Mouse (Mus musculus): ENCODE results near the gene Erc2. TPM values are rescaled to one million over a fixed set of nuclear protein-coding genes. Genes with fewer than 3 reads are reported as not detected.

The Erc2 gene
- polyA plus RNA-seq, 1 experiment from 2014 or later, result 4.3 TPM

DNA sequence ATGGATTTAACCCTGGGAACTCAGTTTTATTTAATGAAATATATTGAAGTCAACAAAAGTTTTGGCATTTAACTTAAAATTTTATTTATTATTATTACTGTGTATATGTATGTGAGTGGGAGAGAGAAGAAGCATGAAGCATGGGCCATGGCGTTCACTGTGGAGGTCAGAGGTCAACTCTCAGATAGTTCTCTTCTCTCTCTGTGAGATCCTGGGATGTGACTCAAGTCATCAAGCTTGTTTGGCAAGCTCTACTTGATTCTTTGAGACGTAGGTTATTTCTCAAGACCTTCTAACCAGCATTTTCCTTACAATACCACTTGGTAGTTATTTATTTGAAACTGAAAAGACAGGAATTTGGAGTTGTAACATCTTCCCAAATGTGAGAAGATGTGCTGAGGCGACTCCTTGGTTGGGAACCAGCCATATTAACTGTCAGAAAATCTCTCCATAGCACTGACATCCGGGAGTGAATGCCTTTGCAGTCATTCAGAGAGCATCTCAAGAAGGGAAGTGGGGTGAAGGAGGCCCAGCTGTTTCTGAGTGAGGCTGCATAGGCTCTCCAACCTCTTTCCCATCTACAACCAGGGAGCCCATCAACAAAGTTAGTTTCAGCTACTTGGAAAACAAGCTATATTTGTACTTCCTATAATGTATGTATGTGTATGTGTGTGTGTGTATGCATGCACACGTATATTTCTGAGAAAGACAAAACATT lies 299.6 kb downstream of the Erc2 start:
- Histone ChIP-seq H3K27me3 (replicated peaks; ENCODE audit: control insufficient read depth, insufficient read depth, low read length) (no peaks in the 10 kb centered on the region), H3K4me1 (ENCODE audit: control insufficient read depth, insufficient read depth, low read length) (no peaks in the 10 kb centered on the region), H3K9ac (ENCODE audit: low read depth, low read length) (no peak overlapping the region), H3K4me3 (ENCODE audit: low read length) (no peak overlapping the region), H3K36me3 (ENCODE audit: control insufficient read depth, insufficient read depth, low read length) (no peaks in the 10 kb centered on the region), H3K27ac (ENCODE audit: low read length) (no peak overlapping the region), H3K9me3 (ENCODE audit: control insufficient read depth, low read length) (no peaks in the 10 kb centered on the region), H3K4me2 (ENCODE audit: low read depth, low read length) (no peak overlapping the region)
- WGBS, result 75% methylated on average over 5 of the region's 5 CpGs
- no peak for ATAC-seq

DNA sequence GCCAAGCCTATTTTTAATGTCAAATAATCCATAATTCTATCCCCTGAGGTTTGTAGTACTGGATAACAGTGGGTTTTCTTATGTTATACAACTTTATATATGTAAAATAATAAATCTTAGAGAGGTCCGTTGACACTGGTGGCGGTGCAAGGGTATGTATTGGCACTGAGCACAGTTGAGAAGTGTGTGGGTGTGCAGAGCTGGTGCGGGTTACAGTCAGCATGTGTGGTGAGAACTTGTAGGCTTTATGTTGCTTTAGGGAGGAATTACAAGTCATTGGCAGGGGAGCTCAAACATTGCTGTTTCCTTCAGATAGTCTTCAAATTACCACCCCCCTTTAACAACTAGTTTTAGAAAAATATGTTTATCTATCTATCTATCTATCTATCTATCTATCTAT lies 305.1 kb downstream of the Erc2 start:
- H3K9ac ChIP-seq (ENCODE audit: low read depth, low read length), result no peak overlapping the region
- no peak overlapping the region for H3K4me2 ChIP-seq (ENCODE audit: low read depth, low read length)
- no peaks in the 10 kb centered on the region for H3K4me1 ChIP-seq (ENCODE audit: control insufficient read depth, insufficient read depth, low read length)
- no peak overlapping the region for H3K4me3 ChIP-seq (ENCODE audit: low read length)
- no peaks in the 10 kb centered on the region for H3K9me3 ChIP-seq (ENCODE audit: control insufficient read depth, low read length)
- no peak overlapping the region for H3K27ac ChIP-seq (ENCODE audit: low read length)
- no peak for ATAC-seq
- no peaks in the 10 kb centered on the region for H3K36me3 ChIP-seq (ENCODE audit: control insufficient read depth, insufficient read depth, low read length)
- H3K27me3 ChIP-seq (replicated peaks; ENCODE audit: control insufficient read depth, insufficient read depth, low read length), result no peaks in the 10 kb centered on the region
- WGBS, result 88% methylated on average over 3 of the region's 3 CpGs

DNA sequence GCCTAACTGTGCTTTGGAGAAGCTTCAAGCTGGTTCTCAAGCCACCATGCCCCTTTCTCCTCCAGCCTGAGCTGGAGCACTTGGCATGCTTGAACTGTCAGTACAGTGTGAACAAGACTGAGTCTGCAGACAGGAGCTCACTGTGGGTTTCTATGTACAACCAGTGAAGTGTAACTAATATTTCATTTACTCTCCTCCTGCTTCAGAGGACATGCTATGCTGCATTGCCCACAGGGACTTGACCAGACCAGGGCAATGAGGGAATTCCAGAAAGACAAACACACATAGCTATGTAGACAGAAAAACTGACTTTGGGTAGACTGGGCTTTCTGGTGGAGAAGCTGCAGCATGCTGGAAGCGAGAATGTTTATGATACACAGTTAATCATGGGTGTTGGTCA lies 311.3 kb downstream of the Erc2 start:
- H3K4me3 ChIP-seq (ENCODE audit: low read length), result no peak overlapping the region
- no peaks in the 10 kb centered on the region for H3K27me3 ChIP-seq (replicated peaks; ENCODE audit: control insufficient read depth, insufficient read depth, low read length)
- H3K4me2 ChIP-seq (ENCODE audit: low read depth, low read length), result no peak overlapping the region
- H3K9me3 ChIP-seq (ENCODE audit: control insufficient read depth, low read length), result no peaks in the 10 kb centered on the region
- ATAC-seq, result no peak
- no peaks in the 10 kb centered on the region for H3K36me3 ChIP-seq (ENCODE audit: control insufficient read depth, insufficient read depth, low read length)
- no peak overlapping the region for H3K27ac ChIP-seq (ENCODE audit: low read length)
- 72% methylated on average over 1 of the region's 1 CpGs for WGBS
- H3K4me1 ChIP-seq (ENCODE audit: control insufficient read depth, insufficient read depth, low read length), result no peaks in the 10 kb centered on the region
- H3K9ac ChIP-seq (ENCODE audit: low read depth, low read length), result no peak overlapping the region

DNA sequence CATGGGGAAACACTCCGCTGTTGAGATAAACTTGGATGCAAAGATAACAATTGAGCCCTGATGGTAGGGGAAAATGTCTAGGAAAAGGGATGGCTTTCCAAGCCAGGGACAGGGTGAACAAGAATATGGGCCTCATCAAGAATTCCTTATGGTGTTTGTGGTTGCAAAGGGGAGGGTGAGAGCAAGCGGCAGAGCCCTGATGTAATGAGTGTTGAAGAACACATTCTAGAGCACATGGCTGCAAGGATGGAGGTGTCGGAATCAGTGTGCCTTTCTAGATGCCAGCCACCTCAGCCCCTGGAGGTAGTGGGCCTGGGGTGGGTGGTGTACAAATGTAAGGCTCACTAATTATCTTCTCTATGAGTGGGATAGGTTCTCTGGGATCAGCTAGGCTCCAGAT lies 313.5 kb downstream of the Erc2 start:
- ATAC-seq, result no peak
- H3K9ac ChIP-seq (ENCODE audit: low read depth, low read length), result no peak overlapping the region
- no peaks in the 10 kb centered on the region for H3K36me3 ChIP-seq (ENCODE audit: control insufficient read depth, insufficient read depth, low read length)
- H3K4me2 ChIP-seq (ENCODE audit: low read depth, low read length), result no peak overlapping the region
- no peak overlapping the region for H3K27ac ChIP-seq (ENCODE audit: low read length)
- H3K9me3 ChIP-seq (ENCODE audit: control insufficient read depth, low read length), result no peaks in the 10 kb centered on the region
- WGBS, result 92% methylated on average over 3 of the region's 3 CpGs
- H3K4me1 ChIP-seq (ENCODE audit: control insufficient read depth, insufficient read depth, low read length), result no peaks in the 10 kb centered on the region
- H3K27me3 ChIP-seq (replicated peaks; ENCODE audit: control insufficient read depth, insufficient read depth, low read length), result no peaks in the 10 kb centered on the region
- no peak overlapping the region for H3K4me3 ChIP-seq (ENCODE audit: low read length)

GRCm38 (mm10) chr14:27937922-27938321 lies 315.7 kb downstream of the Erc2 start:
- Histone ChIP-seq H3K27me3 (replicated peaks; ENCODE audit: control insufficient read depth, insufficient read depth, low read length) (no peaks in the 10 kb centered on the region), H3K4me1 (ENCODE audit: control insufficient read depth, insufficient read depth, low read length) (no peaks in the 10 kb centered on the region), H3K4me3 (ENCODE audit: low read length) (no peak overlapping the region), H3K9me3 (ENCODE audit: control insufficient read depth, low read length) (no peaks in the 10 kb centered on the region), H3K4me2 (ENCODE audit: low read depth, low read length) (no peak overlapping the region), H3K27ac (ENCODE audit: low read length) (no peak overlapping the region), H3K9ac (ENCODE audit: low read depth, low read length) (no peak overlapping the region), H3K36me3 (ENCODE audit: control insufficient read depth, insufficient read depth, low read length) (no peaks in the 10 kb centered on the region)
- no peak for ATAC-seq
- 62% methylated on average over 2 of the region's 2 CpGs for WGBS

- no peaks in the 10 kb centered on the region for H3K9me3 ChIP-seq (ENCODE audit: control insufficient read depth, low read length)
- no peak for ATAC-seq
- H3K4me2 ChIP-seq (ENCODE audit: low read depth, low read length), result no peak overlapping the region
- H3K4me3 ChIP-seq (ENCODE audit: low read length), result no peak overlapping the region
- no peaks in the 10 kb centered on the region for H3K36me3 ChIP-seq (ENCODE audit: control insufficient read depth, insufficient read depth, low read length)
- H3K4me1 ChIP-seq (ENCODE audit: control insufficient read depth, insufficient read depth, low read length), result no peaks in the 10 kb centered on the region
- H3K9ac ChIP-seq (ENCODE audit: low read depth, low read length), result no peak overlapping the region
- WGBS, result 22% methylated on average over 1 of the region's 1 CpGs
- no peak overlapping the region for H3K27ac ChIP-seq (ENCODE audit: low read length)
- H3K27me3 ChIP-seq (replicated peaks; ENCODE audit: control insufficient read depth, insufficient read depth, low read length), result no peaks in the 10 kb centered on the region
Observed at GRCm38 (mm10) chr14:27945276-27945675, 323.0 kb downstream of the Erc2 start.

GRCm38 (mm10) chr14:27946211-27946610 lies 324.0 kb downstream of the Erc2 start:
- Histone ChIP-seq H3K27ac (ENCODE audit: low read length) (no peak overlapping the region), H3K27me3 (replicated peaks; ENCODE audit: control insufficient read depth, insufficient read depth, low read length) (no peaks in the 10 kb centered on the region), H3K36me3 (ENCODE audit: control insufficient read depth, insufficient read depth, low read length) (no peaks in the 10 kb centered on the region), H3K4me3 (ENCODE audit: low read length) (no peak overlapping the region), H3K9me3 (ENCODE audit: control insufficient read depth, low read length) (no peaks in the 10 kb centered on the region), H3K4me1 (ENCODE audit: control insufficient read depth, insufficient read depth, low read length) (no peaks in the 10 kb centered on the region), H3K4me2 (ENCODE audit: low read depth, low read length) (no peak overlapping the region), H3K9ac (ENCODE audit: low read depth, low read length) (no peak overlapping the region)
- 77% methylated on average over 5 of the region's 5 CpGs for WGBS
- no peak for ATAC-seq

GRCm38 (mm10) chr14:27948391-27948790 lies 326.2 kb downstream of the Erc2 start:
- Histone ChIP-seq H3K4me1 (ENCODE audit: control insufficient read depth, insufficient read depth, low read length) (no peaks in the 10 kb centered on the region), H3K27me3 (replicated peaks; ENCODE audit: control insufficient read depth, insufficient read depth, low read length) (no peaks in the 10 kb centered on the region), H3K9ac (ENCODE audit: low read depth, low read length) (no peak overlapping the region), H3K27ac (ENCODE audit: low read length) (no peak overlapping the region), H3K9me3 (ENCODE audit: control insufficient read depth, low read length) (no peaks in the 10 kb centered on the region), H3K4me2 (ENCODE audit: low read depth, low read length) (no peak overlapping the region), H3K4me3 (ENCODE audit: low read length) (no peak overlapping the region), H3K36me3 (ENCODE audit: control insufficient read depth, insufficient read depth, low read length) (no peaks in the 10 kb centered on the region)
- 71% methylated on average over 8 of the region's 8 CpGs for WGBS
- no peak for ATAC-seq

DNA sequence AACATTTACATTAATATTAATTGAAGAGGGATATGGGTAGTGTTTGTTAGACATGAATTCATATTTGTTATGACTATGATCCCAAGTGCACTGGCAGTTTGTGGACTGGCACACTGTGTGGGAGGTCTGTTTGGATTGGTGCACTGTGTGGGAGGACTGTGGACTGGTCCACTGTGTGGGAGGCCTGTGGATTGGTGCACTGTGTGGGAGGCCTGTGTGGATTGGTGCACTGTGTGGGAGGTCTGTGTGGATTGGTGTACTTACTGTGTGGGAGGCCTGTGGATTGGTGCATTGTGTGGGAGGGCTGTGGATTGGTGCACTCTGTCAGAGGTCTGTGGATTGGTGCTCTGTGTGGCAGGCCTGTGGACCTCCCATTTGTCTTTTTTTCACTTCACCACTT lies 331.6 kb downstream of the Erc2 start:
- H3K4me3 ChIP-seq (ENCODE audit: low read length), result no peak overlapping the region
- no peak overlapping the region for H3K9ac ChIP-seq (ENCODE audit: low read depth, low read length)
- H3K27ac ChIP-seq (ENCODE audit: low read length), result no peak overlapping the region
- no peaks in the 10 kb centered on the region for H3K27me3 ChIP-seq (replicated peaks; ENCODE audit: control insufficient read depth, insufficient read depth, low read length)
- no peaks in the 10 kb centered on the region for H3K9me3 ChIP-seq (ENCODE audit: control insufficient read depth, low read length)
- 0 out of 2 replicates have a peak, but pooled peaks cover 4% of the 10 kb centered on the region for H3K4me1 ChIP-seq (ENCODE audit: control insufficient read depth, insufficient read depth, low read length)
- H3K4me2 ChIP-seq (ENCODE audit: low read depth, low read length), result no peak overlapping the region
- ATAC-seq, result no peak
- no peaks in the 10 kb centered on the region for H3K36me3 ChIP-seq (ENCODE audit: control insufficient read depth, insufficient read depth, low read length)

DNA sequence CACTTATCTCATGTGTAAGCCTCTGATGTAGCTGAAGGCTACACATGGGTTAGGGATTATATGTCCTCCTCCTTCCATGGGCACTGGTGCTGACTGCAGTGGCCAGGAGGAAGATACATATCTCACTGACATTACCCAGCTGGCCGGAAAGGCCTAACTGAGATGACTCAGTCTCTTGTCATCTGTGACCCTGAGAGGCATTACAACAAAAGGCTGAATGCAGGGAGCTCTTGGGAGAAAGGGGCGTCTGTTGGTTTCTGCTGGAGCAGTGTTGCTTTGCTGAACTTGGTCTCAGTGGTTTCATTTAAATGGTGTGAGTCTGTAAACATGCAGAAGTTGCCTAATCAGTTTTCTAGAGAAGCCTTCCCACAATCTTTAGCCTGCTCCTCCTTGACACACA lies 334.6 kb downstream of the Erc2 start:
- Histone ChIP-seq H3K9me3 (ENCODE audit: control insufficient read depth, low read length) (no peaks in the 10 kb centered on the region), H3K36me3 (ENCODE audit: control insufficient read depth, insufficient read depth, low read length) (no peaks in the 10 kb centered on the region), H3K4me2 (ENCODE audit: low read depth, low read length) (no peak overlapping the region), H3K4me1 (ENCODE audit: control insufficient read depth, insufficient read depth, low read length) (0 out of 2 replicates have a peak, but pooled peaks cover 4% of the 10 kb centered on the region), H3K4me3 (ENCODE audit: low read length) (no peak overlapping the region), H3K27ac (ENCODE audit: low read length) (no peak overlapping the region), H3K27me3 (replicated peaks; ENCODE audit: control insufficient read depth, insufficient read depth, low read length) (no peaks in the 10 kb centered on the region), H3K9ac (ENCODE audit: low read depth, low read length) (no peak overlapping the region)
- WGBS, result 48% methylated on average over 2 of the region's 2 CpGs
- ATAC-seq, result no peak

All from intestine, embryonic 16.5 days (tissue).